In the genomic region with DNA sequence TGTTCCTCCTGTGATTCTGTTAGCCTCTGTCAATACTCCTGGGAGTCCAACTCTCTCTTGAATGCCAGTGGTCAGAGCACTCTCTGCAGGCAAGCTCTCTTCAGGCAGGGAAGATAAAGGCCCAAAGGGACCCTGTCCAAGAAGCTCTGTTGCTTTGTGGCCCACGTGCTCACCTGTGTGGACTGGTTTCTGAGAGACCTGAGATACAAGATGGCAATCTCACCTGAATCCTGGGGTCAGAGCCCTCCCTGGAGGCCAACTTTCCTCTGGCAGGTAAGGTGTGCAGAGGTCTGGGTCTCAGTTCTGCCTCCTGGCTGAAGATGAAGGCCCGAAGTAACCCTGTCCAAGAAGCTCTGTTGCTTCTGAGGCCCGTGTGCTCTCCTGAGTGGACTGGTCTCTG, we compare ENCODE assay signal across 18 mouse cellular contexts.
"Had no signal": no experiment of that assay in that cellular context is flagged by ENCODE, and none has a peak within 500 bp of the region (broad histone marks: within the 10 kb centered on the region; RNA-seq: fewer than 3 reads in every experiment).

No protein-coding gene starts in this region.

- H3K9ac ChIP-seq: liver, postnatal 0 days; lung, embryonic 15.5 days; midbrain, embryonic 13.5 days; midbrain, embryonic 15.5 days; neural tube, embryonic 13.5 days; stomach, embryonic 15.5 days had no signal

- H3K4me2 ChIP-seq: lung, embryonic 15.5 days; midbrain, embryonic 11.5 days; midbrain, embryonic 13.5 days; midbrain, embryonic 15.5 days; neural tube, embryonic 13.5 days; stomach, embryonic 15.5 days had no signal

- H3K4me1 ChIP-seq: lung, embryonic 15.5 days; megakaryocyte, embryonic 14.5 days; midbrain, embryonic 13.5 days; midbrain, embryonic 15.5 days; neural tube, embryonic 13.5 days; stomach, embryonic 15.5 days had no signal

- H3K4me3 ChIP-seq: lung, embryonic 15.5 days; megakaryocyte, embryonic 14.5 days; midbrain, embryonic 13.5 days; midbrain, embryonic 15.5 days; neural tube, embryonic 13.5 days; stomach, embryonic 15.5 days had no signal

- H3K27me3 ChIP-seq: lung, embryonic 15.5 days; megakaryocyte, embryonic 14.5 days; midbrain, embryonic 15.5 days; neural tube, embryonic 13.5 days; stomach, embryonic 15.5 days had no signal

- H3K36me3 ChIP-seq: lung, embryonic 15.5 days; midbrain, embryonic 13.5 days; midbrain, embryonic 15.5 days; neural tube, embryonic 13.5 days; stomach, embryonic 15.5 days had no signal

- ATAC-seq: liver, postnatal 0 days; lung, postnatal 0 days; midbrain, embryonic 13.5 days; midbrain, embryonic 15.5 days had no signal

- H3K27ac ChIP-seq: lung, embryonic 15.5 days; macrophage; midbrain, embryonic 13.5 days; midbrain, embryonic 15.5 days; neural tube, embryonic 13.5 days; stomach, embryonic 15.5 days; stomach, postnatal 0 days had no signal

- H3K9me3 ChIP-seq: lung, embryonic 15.5 days; midbrain, embryonic 13.5 days; midbrain, embryonic 15.5 days; neural tube, embryonic 13.5 days; stomach, embryonic 15.5 days had no signal

- DNase-seq: liver, postnatal 0 days; lung, adult 2 months; lung, postnatal 14 days; lung, postnatal 36 days; right cerebral cortex, postnatal 14 days; thymus, adult 2 months; thymus, postnatal 25 days; thymus, postnatal 4 days had no signal
